Mouse (Mus musculus) CH12.LX (cell line): ENCODE data around the gene Zfp213. TPM values are rescaled to one million over a fixed set of nuclear protein-coding genes. Genes with fewer than 3 reads are reported as not detected.

Experiments used
- DNase-seq: peaks from one replicate; pipeline ENCODE4 v3.0.0-alpha.2; 2013; ENCODE audit errors: extremely low read depth
- H3K27ac ChIP-seq: 2 replicates; pipeline ENCODE4 v1.5.1; 2012; ENCODE audit warnings: low read depth, mild to moderate bottlenecking, control low read depth, moderate library complexity; ENCODE audit not compliant: insufficient read depth
- H3K27me3 ChIP-seq: replicated peaks from 2 replicates; pipeline ENCODE3; 2012; ENCODE audit warnings: inconsistent platforms
- H3K36me3 ChIP-seq, 2 experiments: replicated peaks in 1 of 2; 2 replicates each; pipeline versions ENCODE3 to v1.6.1; 2012; ENCODE audit warnings: inconsistent platforms in 1 of 2, low read length in 1 of 2, mild to moderate bottlenecking in 1 of 2, mixed read lengths in 1 of 2, moderate library complexity in 1 of 2; ENCODE audit not compliant: control insufficient read depth in 1 of 2, insufficient read depth in 1 of 2
- H3K4me1 ChIP-seq, 2 experiments: 2 replicates each; pipeline ENCODE4 v1.6.1; 2012; ENCODE audit warnings: inconsistent platforms in 1 of 2, moderate library complexity in 1 of 2; ENCODE audit not compliant: insufficient read depth in 2 of 2, control insufficient read depth in 1 of 2
- H3K4me2 ChIP-seq: 2 replicates; pipeline ENCODE4 v1.6.1; 2012; ENCODE audit warnings: low read depth, mild to moderate bottlenecking, control low read depth; ENCODE audit not compliant: poor library complexity, insufficient read depth, severe bottlenecking
- H3K4me3 ChIP-seq, 3 experiments: fragments of 150-350 bp in 1 of 3; sonication (generic) in 1 of 3; replicated peaks in 1 of 3; 2 replicates each; pipeline versions ENCODE3 to v1.5.1; 2011 to 2012; ENCODE audit warnings: low read depth in 2 of 3, low read length in 2 of 3, mild to moderate bottlenecking in 2 of 3, moderate library complexity in 2 of 3, control low read depth in 1 of 3, improper control_type of control experiment in 1 of 3, inconsistent platforms in 1 of 3, mixed read lengths in 1 of 3; ENCODE audit not compliant: poor library complexity in 1 of 3
- H3K79me2 ChIP-seq: replicated peaks from 2 replicates; pipeline ENCODE4 v1.6.1; 2012; ENCODE audit warnings: mild to moderate bottlenecking, moderate library complexity; ENCODE audit not compliant: control insufficient read depth, poor library complexity, insufficient read depth, severe bottlenecking; ENCODE audit errors: extremely low read depth
- H3K9ac ChIP-seq: 2 replicates; pipeline ENCODE4 v1.6.1; 2012; ENCODE audit warnings: low read depth, mild to moderate bottlenecking, control low read depth, moderate library complexity; ENCODE audit not compliant: insufficient read depth
- H3K9me3 ChIP-seq: replicated peaks from 2 replicates; pipeline ENCODE3; 2012; ENCODE audit warnings: low read length, inconsistent platforms, mixed read lengths
- BHLHE40 ChIP-seq: IDR thresholded peaks from 2 replicates; pipeline ENCODE4 v1.6.1; 2011; ENCODE audit warnings: mild to moderate bottlenecking, low read depth, low read length, improper control_type of control experiment
- ELF1 ChIP-seq: IDR thresholded peaks from 2 replicates; pipeline ENCODE4 v1.6.1; 2014; ENCODE audit warnings: low read depth, mild to moderate bottlenecking, inconsistent platforms, low read length, improper control_type of control experiment
- ETS1 ChIP-seq: conservative IDR thresholded peaks from 2 replicates; pipeline ENCODE4 v1.6.1; 2012; ENCODE audit warnings: low read depth, mild to moderate bottlenecking, inconsistent platforms, low read length, improper control_type of control experiment, moderate library complexity
- JUN ChIP-seq: IDR thresholded peaks from 2 replicates; pipeline ENCODE4 v1.6.1; 2011; ENCODE audit warnings: low read depth, mild to moderate bottlenecking, low read length, improper control_type of control experiment, moderate library complexity; ENCODE audit not compliant: insufficient read depth
- MXI1 ChIP-seq: IDR thresholded peaks from 2 replicates; pipeline ENCODE4 v1.6.1; 2011; ENCODE audit warnings: mild to moderate bottlenecking, low read depth, low read length, improper control_type of control experiment
- NELFE ChIP-seq: IDR thresholded peaks from 2 replicates; pipeline ENCODE4 v1.6.1; 2011; ENCODE audit warnings: low read depth, low read length, improper control_type of control experiment
- POLR2AphosphoS2 ChIP-seq: IDR thresholded peaks from 2 replicates; pipeline ENCODE4 v1.6.1; 2011; ENCODE audit warnings: low read depth, low read length, improper control_type of control experiment
- RAD21 ChIP-seq: IDR thresholded peaks from 2 replicates; pipeline ENCODE4 v1.6.1; 2011; ENCODE audit warnings: low read depth, mild to moderate bottlenecking, low read length, improper control_type of control experiment, moderate library complexity
- TBP ChIP-seq: conservative IDR thresholded peaks from 2 replicates; pipeline ENCODE4 v1.6.1; 2011; ENCODE audit warnings: low read depth, low read length, improper control_type of control experiment
- USF1 ChIP-seq: IDR thresholded peaks from 2 replicates; pipeline ENCODE4 v1.6.1; 2014; ENCODE audit warnings: low read depth, mild to moderate bottlenecking, inconsistent platforms, low read length, improper control_type of control experiment
- dilution Hi-C: fragments of 300-500 bp; cut with MboI; formaldehyde crosslinking; loops from 2 replicates; pipeline ENCODE4 v1.14.3; 2020; ENCODE audit warnings: low sequenced_read_pairs; ENCODE audit not compliant: extremely low pct_unique_long_range_greater_than_20kb, extremely low pct_ligation_motif_present
- in situ Hi-C: fragments of 300-500 bp; cut with MboI; formaldehyde crosslinking; loops from 3 replicates; pipeline ENCODE4 v1.14.3; 2019; ENCODE audit warnings: low sequenced_read_pairs, low pct_ligation_motif_present, low pct_unique_long_range_greater_than_20kb, mixed read lengths
- polyA plus RNA-seq: library from polyadenylated mRNA; unstranded; fragments of >175 nt; gene quantifications from 2 replicates; pipeline ENCODE4 v1.2.1, GENCODE M21; 2012; ENCODE audit warnings: low read depth; ENCODE audit not compliant: insufficient read length
- total RNA-seq, 2 experiments: library from RNA; depleted of rRNA; stranded (reverse); fragments of 300-350 nt in 1 of 2; fragments of >200 nt in 1 of 2; gene quantifications; 2 replicates each; pipeline ENCODE4 v1.2.3; 2012 to 2014

Gene Zfp213
- total and polyA plus RNA-seq, 3 experiments: 8.0 to 10.9 (median 9.4) TPM

DNA sequence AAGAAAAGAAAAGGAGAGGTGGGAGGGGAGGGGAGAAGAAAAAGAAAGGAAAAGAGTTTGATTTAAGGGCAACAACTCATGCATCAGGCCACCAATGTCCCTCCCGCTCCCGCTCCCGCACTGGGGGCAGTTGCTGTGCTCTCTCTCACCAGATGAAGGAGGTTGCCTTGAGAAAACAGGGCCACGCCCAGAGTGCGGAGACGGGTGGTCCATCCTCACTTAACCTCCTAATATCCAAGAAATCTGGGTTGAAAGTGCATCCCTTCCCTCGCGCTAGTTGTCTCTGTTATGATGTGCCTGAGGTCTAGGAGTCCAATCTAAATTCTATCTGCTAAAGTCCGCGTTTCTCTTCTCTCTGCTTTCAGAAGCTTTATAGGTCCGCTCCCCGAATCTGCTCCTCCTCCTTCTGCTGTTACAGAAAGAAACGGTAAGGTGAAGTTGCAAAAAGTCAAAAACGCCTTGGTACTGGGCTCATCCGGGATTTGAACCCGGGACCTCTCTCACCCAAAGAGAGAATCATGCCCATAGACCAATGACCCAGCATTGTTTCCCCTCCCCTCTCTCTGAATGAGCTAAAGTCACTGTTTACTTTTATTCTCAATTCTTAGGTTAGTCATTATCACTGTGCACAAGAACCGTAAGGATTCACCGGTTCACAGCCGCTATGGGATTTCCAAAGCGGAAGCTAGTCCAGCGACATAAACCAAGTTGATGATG is 25.6 kb downstream of the Zfp213 start:
- H3K79me2 ChIP-seq: no peaks in the 10 kb centered on the region
- H3K9ac ChIP-seq: no peak overlapping the region
- H3K27me3 ChIP-seq: no peaks in the 10 kb centered on the region
- H3K4me3 ChIP-seq: no peak overlapping the region
- no peak overlapping the region for H3K27ac ChIP-seq
- peak; percentile 94 for TF ChIP-seq TBP
- TF ChIP-seq NELFE: no peak
- peak; percentile 34; the same call in 1 of the 2 replicates for TF ChIP-seq ELF1
- in situ Hi-C loops (no loop called here), dilution Hi-C loops (no loop called here)
- H3K36me3 ChIP-seq: no peaks in the 10 kb centered on the region
- no peak for DNase-seq
- H3K4me1 ChIP-seq: peaks cover 5 to 27% of the 10 kb centered on the region in 2 experiments
- H3K4me2 ChIP-seq: peak overlapping the region; percentile 22; the same call in 1 of the 2 replicates
- no peaks in the 10 kb centered on the region for H3K9me3 ChIP-seq

- Histone ChIP-seq H3K9ac (no peak overlapping the region), H3K4me2 (no peak overlapping the region), H3K4me1 (peaks cover 5 to 27% of the 10 kb centered on the region in 2 experiments), H3K4me3 (no peak overlapping the region), H3K9me3 (no peaks in the 10 kb centered on the region), H3K27me3 (no peaks in the 10 kb centered on the region), H3K36me3 (no peaks in the 10 kb centered on the region)
- dilution Hi-C loops: no loop called here
- DNase-seq: no peak
- TF ChIP-seq POLR2AphosphoS2 (no peak), MXI1 (no peak), TBP (peak; percentile 97), RAD21 (no peak), BHLHE40 (no peak), ELF1 (peak; percentile 31; the same call in 1 of the 2 replicates), ETS1 (no peak), JUN (no peak), USF1 (no peak)
- TF ChIP-seq, all 38 proteins: peak for 2
- in situ Hi-C loops: no loop called here
- Histone ChIP-seq H3K27ac (no peak overlapping the region), H3K79me2 (no peaks in the 10 kb centered on the region)
These were observed 26.3 kb downstream of the Zfp213 start for GRCm38 (mm10) chr17:23537554-23538255.
